Mouse (Mus musculus): Measurements from ENCODE around the gene Anks1b.

Gene Anks1b

DNA sequence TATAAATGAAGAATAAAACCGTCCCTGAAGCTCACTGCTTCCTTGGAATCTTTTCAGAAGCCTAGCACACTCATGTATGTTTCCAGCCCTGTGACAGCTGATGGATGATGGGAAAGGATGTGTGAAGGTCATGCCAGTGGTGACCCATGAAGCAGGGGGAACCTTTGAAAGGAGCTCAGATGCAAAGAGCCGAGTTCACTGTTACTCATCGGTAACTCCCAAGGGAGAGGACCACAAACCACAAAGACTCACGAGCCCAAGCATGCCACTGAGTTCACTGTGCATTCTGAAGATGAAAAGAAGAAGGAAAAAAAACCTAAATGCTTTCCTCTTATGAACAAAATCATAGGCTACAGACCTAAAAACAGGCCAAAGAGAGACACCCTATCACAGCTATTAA lies 859.5 kb downstream of the Anks1b start:
- no peak for DNase-seq (ENCODE audit: low read depth)

DNA sequence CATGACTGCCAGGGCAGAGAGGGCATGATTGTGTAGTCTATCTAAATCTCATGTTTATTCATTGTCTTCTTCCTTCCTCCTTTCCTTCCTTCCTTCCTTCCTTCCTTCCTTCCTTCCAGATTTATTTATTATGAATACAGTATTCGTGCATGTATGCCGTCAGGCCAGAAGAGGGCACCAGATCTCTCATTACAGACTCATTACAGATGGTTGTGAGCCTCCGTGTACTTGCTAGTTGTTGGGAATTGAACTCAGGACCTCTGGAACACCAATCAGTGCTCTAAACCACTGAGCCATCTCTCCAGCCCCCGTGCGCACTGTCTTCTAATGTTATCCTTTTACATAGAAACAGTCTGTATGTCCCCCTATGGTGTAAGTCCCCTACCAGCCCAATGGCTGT lies 860.3 kb downstream of the Anks1b start:
- DNase-seq (ENCODE audit: low read depth), result peak; percentile 25

GRCm38 (mm10) chr10:90738475-90738874 lies 865.2 kb downstream of the Anks1b start:
- DNase-seq (ENCODE audit: low read depth), result no peak

- DNase-seq (ENCODE audit: low read depth), result no peak
These were observed 867.6 kb downstream of the Anks1b start for GRCm38 (mm10) chr10:90740956-90741355.

GRCm38 (mm10) chr10:90751889-90752288 lies 878.6 kb downstream of the Anks1b start:
- no peak for DNase-seq (ENCODE audit: low read depth)

DNA sequence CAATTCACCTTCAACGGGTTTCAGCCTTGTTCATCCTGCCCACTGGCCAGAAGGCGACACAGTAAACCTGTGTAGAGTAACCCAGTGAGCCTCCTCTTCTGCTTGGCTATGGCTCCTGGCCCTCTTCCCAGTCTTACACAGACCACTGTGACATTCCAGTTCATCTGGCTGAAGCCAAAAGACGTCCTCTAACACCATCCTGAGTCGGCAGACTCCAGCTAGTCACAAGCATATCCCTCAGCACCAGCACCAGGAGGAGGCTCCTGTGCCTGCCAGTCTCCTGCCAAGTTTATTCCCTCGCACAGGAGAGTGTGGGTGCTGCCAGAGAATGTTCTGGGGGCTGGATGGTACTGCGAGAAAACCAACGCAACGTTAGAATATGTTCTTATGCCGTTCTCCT lies 879.8 kb downstream of the Anks1b start:
- no peak for DNase-seq (ENCODE audit: low read depth)

DNA sequence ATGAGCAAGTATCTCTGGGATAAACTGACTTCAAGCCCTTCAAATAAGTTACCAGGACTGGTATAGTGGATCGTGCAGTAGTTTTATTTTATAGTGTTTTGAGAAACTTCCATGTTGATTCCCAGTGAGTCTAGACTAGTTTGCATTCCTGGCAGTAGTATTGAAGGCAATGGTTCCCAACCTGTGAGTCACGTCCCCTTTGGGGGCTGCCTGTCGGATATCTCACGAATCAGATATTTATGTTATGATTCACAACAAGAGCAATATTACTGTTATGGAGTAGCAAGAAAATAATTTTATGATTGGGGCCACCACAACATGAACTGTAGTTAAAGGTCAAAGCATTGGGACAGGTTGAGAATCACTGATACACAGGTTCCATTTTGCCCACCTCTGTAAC lies 884.5 kb downstream of the Anks1b start:
- DNase-seq (ENCODE audit: low read depth), result no peak

DNA sequence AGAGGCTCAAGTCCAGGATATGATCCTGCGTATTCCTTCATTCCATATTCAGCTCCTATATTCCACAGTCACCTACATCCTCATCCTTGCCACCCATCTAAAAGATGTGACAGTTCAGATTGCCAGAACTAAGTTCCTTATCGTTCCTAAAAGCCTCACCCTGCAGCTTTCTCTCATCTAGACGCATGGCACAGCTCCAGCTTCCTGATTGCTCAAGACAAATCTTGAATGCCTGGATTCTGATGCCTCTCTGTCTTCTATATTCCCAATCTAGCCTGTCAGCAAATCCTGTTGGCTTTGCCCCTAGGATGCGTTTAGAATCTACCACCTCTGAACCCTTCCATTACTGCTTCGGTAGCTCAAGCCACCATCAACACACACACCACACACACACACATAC lies 886.6 kb downstream of the Anks1b start:
- DNase-seq (ENCODE audit: low read depth), result no peak

- no peak for DNase-seq (ENCODE audit: low read depth)
These were observed 893.0 kb downstream of the Anks1b start for GRCm38 (mm10) chr10:90766261-90766660.

DNA sequence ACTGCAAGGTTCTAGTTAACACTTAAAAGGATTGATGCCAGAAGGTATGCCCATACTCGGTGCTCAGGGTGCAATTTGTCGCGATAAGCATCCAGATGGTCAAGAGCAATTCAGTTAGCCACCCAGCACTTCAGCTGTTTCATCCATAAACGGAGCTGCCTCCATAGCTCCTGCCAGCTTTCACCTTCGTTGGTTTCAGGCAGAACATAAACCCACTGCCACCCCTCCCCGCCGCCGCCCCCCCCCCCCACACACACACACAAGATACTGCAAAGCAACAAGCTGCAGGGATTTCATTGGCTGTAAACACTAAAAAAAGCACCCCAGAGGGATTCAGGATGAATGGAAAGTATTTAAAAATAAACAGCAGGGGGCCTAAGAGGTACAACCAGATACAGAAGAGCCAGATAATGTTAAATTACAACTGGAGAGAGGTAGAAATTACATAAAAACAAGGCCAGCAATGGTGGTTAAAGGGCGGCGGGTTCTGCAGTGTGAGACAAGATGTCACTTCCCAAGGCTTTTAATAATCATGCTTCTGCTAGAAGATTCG lies 897.2 kb downstream of the Anks1b start:
- DNase-seq (ENCODE audit: low read depth), result no peak

DNA sequence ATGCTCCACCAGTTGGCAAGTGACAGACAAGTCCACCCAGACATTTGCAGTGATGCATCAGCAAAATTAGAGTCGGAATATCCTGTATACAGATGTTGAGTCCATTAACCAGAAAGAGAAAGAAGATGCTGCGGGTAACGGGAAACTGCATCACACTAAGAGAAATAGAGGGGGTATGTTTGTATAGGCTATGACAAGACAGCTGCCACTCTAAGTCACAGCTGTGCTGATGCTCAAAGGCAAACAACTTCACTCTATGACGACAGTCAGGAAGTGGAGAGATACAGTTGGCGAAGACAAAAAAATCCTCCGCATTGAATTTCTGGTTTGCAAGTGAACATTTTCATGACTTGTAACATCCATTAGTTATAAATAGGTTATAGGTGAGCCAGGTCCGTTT lies 897.7 kb downstream of the Anks1b start:
- no peak for DNase-seq (ENCODE audit: low read depth)

DNA sequence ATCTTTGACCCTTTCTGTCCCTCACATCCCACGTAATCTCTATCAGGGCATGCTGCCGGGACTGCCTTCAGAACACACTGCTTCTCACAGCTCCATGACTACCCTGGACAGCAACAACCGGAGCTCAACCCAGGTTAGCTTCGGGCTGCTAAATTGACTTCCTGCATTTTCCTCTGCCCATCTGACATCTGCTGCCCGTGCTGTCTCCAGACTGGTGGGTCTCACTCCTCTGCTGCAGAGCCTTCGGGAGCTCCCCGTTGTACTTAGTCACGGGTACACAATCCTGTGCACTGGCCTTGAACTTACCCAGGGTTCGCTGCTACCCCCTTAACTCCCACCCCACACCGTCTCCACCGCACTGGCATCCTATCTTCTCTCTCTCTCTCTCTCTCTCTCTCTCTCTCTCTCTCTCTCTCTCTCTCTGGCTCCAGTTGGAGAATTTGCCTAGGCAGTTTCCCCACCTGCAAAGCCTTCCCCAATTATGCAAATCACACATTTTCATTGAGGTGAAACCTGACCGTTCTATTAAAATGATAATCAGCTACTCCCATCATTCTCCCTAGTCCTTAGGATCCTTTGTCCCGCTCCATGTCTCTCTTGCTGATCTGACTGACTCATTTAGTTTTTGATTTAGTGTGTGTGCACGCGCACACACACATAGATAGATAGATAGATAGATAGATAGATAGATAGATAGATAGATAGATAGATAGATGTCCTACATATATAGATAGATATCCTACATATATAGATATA lies 898.3 kb downstream of the Anks1b start:
- no peak for DNase-seq (ENCODE audit: low read depth)

- no peak for DNase-seq (ENCODE audit: low read depth)
These were observed 906.5 kb downstream of the Anks1b start for GRCm38 (mm10) chr10:90779561-90780400.

DNA sequence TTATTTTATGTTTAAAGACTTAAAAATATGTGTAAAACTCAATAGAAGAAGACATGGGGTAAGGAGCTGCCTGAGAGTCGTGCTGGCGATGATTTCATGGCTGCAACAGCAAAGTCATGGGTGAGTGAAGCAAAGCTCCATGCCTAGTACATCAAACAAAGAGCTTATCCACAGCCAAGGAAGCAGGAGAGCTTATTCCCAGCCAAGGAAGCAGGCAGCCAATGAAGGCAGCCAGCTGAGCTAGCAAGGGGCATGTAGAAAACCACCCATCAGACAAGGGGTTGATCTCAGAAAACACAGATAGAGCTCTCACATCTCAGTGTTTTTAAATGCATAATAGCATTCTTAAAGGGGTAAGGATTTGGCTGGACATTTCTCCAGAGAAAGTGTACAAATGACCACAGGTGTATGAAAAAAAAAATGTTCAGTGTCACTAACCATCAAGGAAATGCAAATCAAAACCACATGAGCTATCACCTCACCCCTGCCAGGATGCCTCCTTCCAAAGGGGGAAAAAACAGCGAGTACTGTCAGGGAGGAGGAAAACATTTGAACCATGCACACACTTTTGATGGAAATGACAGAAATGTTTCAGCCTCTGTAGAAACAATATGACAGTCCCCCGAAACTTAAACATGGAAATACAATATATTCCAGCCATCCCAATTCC lies 911.8 kb downstream of the Anks1b start:
- no peak for DNase-seq (ENCODE audit: low read depth)

GRCm38 (mm10) chr10:90785680-90786079 lies 912.4 kb downstream of the Anks1b start:
- DNase-seq (ENCODE audit: low read depth), result no peak

DNA sequence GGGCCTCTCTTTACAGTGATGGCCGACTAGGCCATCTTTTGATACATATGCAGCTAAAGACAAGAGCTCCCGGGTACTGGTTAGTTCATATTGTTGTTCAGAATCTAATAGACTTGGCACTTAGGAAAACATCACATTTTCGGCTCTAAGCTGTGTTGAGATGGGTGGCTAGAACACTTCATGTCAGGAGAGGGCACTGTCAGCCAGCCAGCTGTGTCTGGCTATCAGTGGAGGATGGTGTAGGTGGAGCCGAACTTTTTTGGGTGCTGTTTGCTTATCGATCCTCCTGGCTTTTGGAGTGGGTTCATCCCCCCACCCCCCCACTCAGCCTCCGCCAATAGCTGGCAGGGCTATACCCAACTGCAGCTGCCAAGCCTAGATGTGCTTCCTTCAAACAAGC lies 929.8 kb downstream of the Anks1b start:
- DNase-seq (ENCODE audit: low read depth), result no peak

DNA sequence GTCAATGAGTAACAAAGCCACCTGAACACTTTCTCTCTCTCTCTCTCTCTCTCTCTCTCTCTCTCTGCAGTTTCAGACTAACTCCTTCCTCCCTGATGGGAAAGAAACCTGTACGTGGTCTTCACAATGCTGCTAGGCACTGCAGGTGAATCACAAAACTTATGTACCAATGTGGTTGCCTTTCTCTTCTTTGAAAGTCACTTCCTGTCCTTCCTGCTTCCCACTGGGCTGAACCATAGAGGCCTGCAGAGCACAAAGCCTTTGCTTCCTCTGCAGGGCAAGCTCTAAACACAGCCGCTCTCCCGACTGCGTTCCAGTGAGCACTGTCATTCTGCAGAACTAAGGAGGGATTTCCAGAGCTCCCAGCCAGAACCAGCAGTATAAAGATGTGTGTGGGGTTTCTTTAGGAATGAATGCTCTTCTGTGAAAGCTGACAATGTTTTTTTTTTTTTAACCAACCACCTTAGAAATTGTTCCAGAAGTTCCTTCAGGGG lies 931.3 kb downstream of the Anks1b start:
- DNase-seq (ENCODE audit: low read depth), result no peak

GRCm38 (mm10) chr10:90808616-90809310 lies 935.5 kb downstream of the Anks1b start:
- DNase-seq (ENCODE audit: low read depth), result no peak

GRCm38 (mm10) chr10:90809911-90810590 lies 936.7 kb downstream of the Anks1b start:
- no peak for DNase-seq (ENCODE audit: low read depth)

GRCm38 (mm10) chr10:90811446-90811845 lies 938.1 kb downstream of the Anks1b start:
- DNase-seq (ENCODE audit: low read depth), result no peak

DNA sequence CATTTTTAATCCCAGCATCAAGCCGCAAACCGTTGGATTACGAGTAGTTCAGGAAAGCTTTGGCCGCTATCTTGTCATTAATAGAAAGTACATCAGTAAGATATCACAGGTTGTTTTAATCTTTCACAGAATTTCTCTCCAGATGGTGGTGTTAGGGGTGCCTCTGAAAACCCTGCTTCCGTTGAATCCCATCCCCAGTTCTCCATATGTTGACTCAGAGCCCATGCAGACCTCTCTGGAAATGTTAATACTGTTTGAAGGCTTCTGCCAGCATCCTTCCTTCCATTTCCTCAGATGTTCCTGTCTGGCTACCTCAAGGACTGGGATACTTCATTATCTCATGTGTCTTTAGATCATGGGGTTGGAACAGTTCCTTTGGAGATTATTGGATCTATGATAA lies 940.0 kb downstream of the Anks1b start:
- DNase-seq (ENCODE audit: low read depth), result no peak

Measured in induced T-regulatory cell, adult 2 months (primary cell).